Mouse (Mus musculus) liver, embryonic 14.5 days (tissue): ENCODE measurements around the gene Rapgef4. TPM values are rescaled to one million over a fixed set of nuclear protein-coding genes. Genes with fewer than 3 reads are reported as not detected.

Source experiments
- ATAC-seq: fragments of 200-750 bp; cut with Nextera tagmentation; 2 replicates; pipeline ENCODE4 v1.8.0; 2017; ENCODE audit warnings: moderate number of reproducible peaks, mild to moderate bottlenecking, moderate library complexity; ENCODE audit not compliant: insufficient read depth
- DNase-seq, 3 experiments: peaks; one replicate each; pipeline ENCODE4 v3.0.0-alpha.2; 2012 to 2013; ENCODE audit warnings: low read depth in 3 of 3, low spot score in 3 of 3
- H3K27ac ChIP-seq: fragments of 300-500 bp; sonication (generic); 2 replicates; pipeline ENCODE4 v1.5.1; 2014; ENCODE audit warnings: moderate library complexity, mild to moderate bottlenecking, control low read depth, inconsistent platforms
- H3K27me3 ChIP-seq: fragments of 300-500 bp; sonication (generic); 2 replicates; pipeline ENCODE4 v1.6.1; 2014; ENCODE audit warnings: mild to moderate bottlenecking, low read length, moderate library complexity; ENCODE audit not compliant: control insufficient read depth, insufficient read depth
- H3K36me3 ChIP-seq: fragments of 300-500 bp; sonication (generic); replicated peaks from 2 replicates; pipeline ENCODE4 v1.6.1; 2014; ENCODE audit warnings: low read depth; ENCODE audit not compliant: control insufficient read depth, insufficient read depth
- H3K4me1 ChIP-seq, 2 experiments: fragments of 200-500 bp in 1 of 2; fragments of 300-500 bp in 1 of 2; sonication (generic) in 1 of 2; replicated peaks; 2 replicates each; pipeline ENCODE4 v1.6.1; 2012 to 2014; ENCODE audit warnings: antibody characterized with exemption in 1 of 2, inconsistent platforms in 1 of 2, low read length in 1 of 2; ENCODE audit not compliant: control insufficient read depth in 2 of 2, insufficient read depth in 2 of 2
- H3K4me2 ChIP-seq: fragments of 300-500 bp; sonication (generic); 2 replicates; pipeline ENCODE4 v1.6.1; 2014; ENCODE audit warnings: low read depth, mild to moderate bottlenecking, control low read depth, moderate library complexity
- H3K4me3 ChIP-seq, 2 experiments: fragments of 200-500 bp in 1 of 2; fragments of 300-500 bp in 1 of 2; sonication (generic) in 1 of 2; 2 replicates each; pipeline ENCODE4 v1.5.1; 2012 to 2014; ENCODE audit warnings: low read depth in 2 of 2, low read length in 2 of 2, mild to moderate bottlenecking in 2 of 2, control low read depth in 1 of 2, inconsistent platforms in 1 of 2, moderate library complexity in 1 of 2; ENCODE audit not compliant: insufficient read depth in 1 of 2
- H3K9ac ChIP-seq: fragments of 300-500 bp; sonication (generic); replicated peaks from 2 replicates; pipeline ENCODE4 v1.6.1; 2014; ENCODE audit warnings: mild to moderate bottlenecking, control low read depth, moderate library complexity
- H3K9me3 ChIP-seq: fragments of 300-500 bp; sonication (generic); 2 replicates; pipeline ENCODE4 v1.6.1; 2016; ENCODE audit warnings: low read length, mixed read lengths; ENCODE audit not compliant: control insufficient read depth
- CTCF ChIP-seq: IDR thresholded peaks from 2 replicates; pipeline ENCODE4 v1.5.1; 2016; ENCODE audit warnings: antibody characterized with exemption, low read depth, control low read depth
- EP300 ChIP-seq: IDR thresholded peaks from 2 replicates; pipeline ENCODE4 v1.6.1; 2016; ENCODE audit warnings: antibody characterized with exemption, low read depth
- WGBS: fragments of 180-500 bp; shearing (Covaris S2); extraction: QIAGEN DNeasy Blood & Tissue Kit; methylation state at CpG from one replicate; pipeline ENCODE4 v1.1.7; 2014; ENCODE audit not compliant: insufficient replicate concordance; 5-methylcytosine and 5-hydroxymethylcytosine counted together
- polyA plus RNA-seq, 2 experiments: library from polyadenylated mRNA; depleted of rRNA in 1 of 2; stranded (reverse) in 1 of 2; unstranded in 1 of 2; fragments of >200 nt; fragmentation: Nextera tagmentation in 1 of 2; extraction: Ambion mirVana in 1 of 2; gene quantifications; 2 replicates each; pipeline versions ENCODE4 v1.2.1 to v1.2.3; 2012 to 2014

Rapgef4 gene
- polyA plus RNA-seq, 2 experiments = 2.2 to 4.2 TPM

DNA sequence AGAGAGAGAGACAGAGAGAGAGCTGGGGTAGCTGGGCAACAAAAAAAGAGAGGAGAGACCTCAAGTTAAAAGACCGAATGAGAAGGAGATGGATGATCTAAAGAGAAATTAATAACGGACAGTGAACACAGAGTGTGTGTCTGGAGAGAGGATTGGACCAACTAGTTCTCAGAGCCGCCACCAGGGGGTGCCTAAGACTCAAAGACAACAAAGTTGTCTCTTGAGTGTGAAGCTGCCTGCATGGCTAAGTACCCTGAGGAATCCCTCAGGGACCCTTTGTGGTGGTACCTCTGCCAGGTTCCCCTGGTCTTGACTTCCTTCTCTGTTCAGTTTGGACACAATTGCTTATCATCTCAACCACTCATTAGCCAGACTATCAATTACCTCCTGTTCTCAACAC lies 115.3 kb downstream of the Rapgef4 start:
- 12% methylated on average over 3 of the region's 3 CpGs for WGBS
- Histone ChIP-seq H3K36me3 (no peaks in the 10 kb centered on the region), H3K27me3 (no peaks in the 10 kb centered on the region), H3K9ac (no peak overlapping the region), H3K4me1 (no peaks in the 10 kb centered on the region), H3K9me3 (no peaks in the 10 kb centered on the region), H3K4me2 (no peak overlapping the region), H3K4me3 (no peak overlapping the region), H3K27ac (no peak overlapping the region)
- DNase-seq (peak in 1 of 3 experiments; percentile 11), ATAC-seq (no peak)
- no peak for TF ChIP-seq EP300
- TF ChIP-seq CTCF = peak; percentile 65

DNA sequence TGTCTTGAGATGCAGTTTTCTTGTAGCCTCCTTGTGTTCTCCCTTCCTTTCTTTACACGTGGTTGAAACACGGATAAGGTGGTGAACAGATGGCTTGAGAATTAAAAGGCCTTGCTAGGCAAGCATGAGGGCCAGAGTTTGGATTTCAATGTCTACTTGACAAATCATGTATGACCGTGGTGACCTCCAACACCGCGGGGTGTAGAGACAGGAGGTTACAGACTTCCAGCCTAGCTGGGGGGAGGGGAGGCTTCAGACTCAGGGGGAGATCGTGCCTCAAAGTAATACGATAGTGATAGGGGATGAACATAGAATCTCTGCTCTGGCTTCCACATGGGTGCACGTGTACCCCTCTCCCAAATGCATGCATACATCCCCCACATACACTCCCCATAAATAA lies 117.3 kb downstream of the Rapgef4 start:
- Histone ChIP-seq H3K36me3 (no peaks in the 10 kb centered on the region), H3K4me3 (no peak overlapping the region), H3K9ac (no peak overlapping the region), H3K9me3 (no peaks in the 10 kb centered on the region), H3K4me1 (no peaks in the 10 kb centered on the region), H3K27me3 (no peaks in the 10 kb centered on the region), H3K27ac (no peak overlapping the region), H3K4me2 (no peak overlapping the region)
- ATAC-seq (no peak), DNase-seq (no peak)
- WGBS = 71% methylated on average over 8 of the region's 8 CpGs
- TF ChIP-seq EP300 = no peak
- TF ChIP-seq CTCF = no peak

GRCm38 (mm10) chr2:72104604-72105003 lies 123.6 kb downstream of the Rapgef4 start:
- H3K9ac ChIP-seq = no peak overlapping the region
- H3K27ac ChIP-seq = no peak overlapping the region
- H3K9me3 ChIP-seq = no peaks in the 10 kb centered on the region
- 44% methylated on average over 8 of the region's 8 CpGs for WGBS
- no peaks in the 10 kb centered on the region for H3K27me3 ChIP-seq
- no peaks in the 10 kb centered on the region for H3K36me3 ChIP-seq
- DNase-seq (no peak), ATAC-seq (no peak)
- no peak overlapping the region for H3K4me3 ChIP-seq
- no peak for TF ChIP-seq EP300
- TF ChIP-seq CTCF = no peak
- H3K4me1 ChIP-seq = no peaks in the 10 kb centered on the region
- H3K4me2 ChIP-seq = no peak overlapping the region

DNA sequence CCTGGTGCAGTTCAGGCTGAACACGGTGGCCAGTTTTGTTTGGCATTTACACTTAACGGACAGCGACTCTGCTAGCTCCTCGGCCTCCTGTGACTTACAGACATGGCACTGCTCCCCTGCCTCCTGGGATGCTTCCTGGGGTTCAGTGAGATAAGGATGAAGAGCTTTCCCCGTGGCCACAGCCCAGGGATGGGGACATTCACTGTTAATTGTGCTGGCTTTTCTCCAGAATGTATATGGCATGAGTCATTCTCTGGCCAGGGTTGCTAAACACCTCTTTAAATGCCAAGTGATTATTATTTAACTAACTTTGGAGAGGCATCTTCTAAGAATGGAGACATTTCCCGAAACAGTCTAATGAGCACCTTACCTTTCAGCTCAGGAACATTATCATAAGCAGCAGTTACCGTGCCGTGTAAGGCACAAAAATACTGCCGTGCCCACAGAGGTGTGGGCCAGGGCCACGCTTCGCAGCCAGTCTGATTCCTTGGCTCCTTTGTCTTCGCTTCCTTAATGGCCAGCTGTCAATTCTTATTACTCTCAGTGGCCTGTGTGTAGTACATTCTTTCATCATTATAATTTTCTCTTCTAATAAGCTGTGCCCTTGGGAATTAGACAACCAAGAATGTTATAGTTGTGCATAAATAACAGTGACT lies 126.6 kb downstream of the Rapgef4 start:
- DNase-seq (no peak), ATAC-seq (no peak)
- H3K4me3 ChIP-seq = no peak overlapping the region
- no peak overlapping the region for H3K27ac ChIP-seq
- H3K9me3 ChIP-seq = no peaks in the 10 kb centered on the region
- no peak overlapping the region for H3K9ac ChIP-seq
- H3K36me3 ChIP-seq = no peaks in the 10 kb centered on the region
- H3K4me1 ChIP-seq = no peaks in the 10 kb centered on the region
- H3K4me2 ChIP-seq = no peak overlapping the region
- WGBS = 66% methylated on average over 12 of the region's 12 CpGs
- TF ChIP-seq EP300 (no peak), CTCF (no peak)
- H3K27me3 ChIP-seq = no peaks in the 10 kb centered on the region

DNA sequence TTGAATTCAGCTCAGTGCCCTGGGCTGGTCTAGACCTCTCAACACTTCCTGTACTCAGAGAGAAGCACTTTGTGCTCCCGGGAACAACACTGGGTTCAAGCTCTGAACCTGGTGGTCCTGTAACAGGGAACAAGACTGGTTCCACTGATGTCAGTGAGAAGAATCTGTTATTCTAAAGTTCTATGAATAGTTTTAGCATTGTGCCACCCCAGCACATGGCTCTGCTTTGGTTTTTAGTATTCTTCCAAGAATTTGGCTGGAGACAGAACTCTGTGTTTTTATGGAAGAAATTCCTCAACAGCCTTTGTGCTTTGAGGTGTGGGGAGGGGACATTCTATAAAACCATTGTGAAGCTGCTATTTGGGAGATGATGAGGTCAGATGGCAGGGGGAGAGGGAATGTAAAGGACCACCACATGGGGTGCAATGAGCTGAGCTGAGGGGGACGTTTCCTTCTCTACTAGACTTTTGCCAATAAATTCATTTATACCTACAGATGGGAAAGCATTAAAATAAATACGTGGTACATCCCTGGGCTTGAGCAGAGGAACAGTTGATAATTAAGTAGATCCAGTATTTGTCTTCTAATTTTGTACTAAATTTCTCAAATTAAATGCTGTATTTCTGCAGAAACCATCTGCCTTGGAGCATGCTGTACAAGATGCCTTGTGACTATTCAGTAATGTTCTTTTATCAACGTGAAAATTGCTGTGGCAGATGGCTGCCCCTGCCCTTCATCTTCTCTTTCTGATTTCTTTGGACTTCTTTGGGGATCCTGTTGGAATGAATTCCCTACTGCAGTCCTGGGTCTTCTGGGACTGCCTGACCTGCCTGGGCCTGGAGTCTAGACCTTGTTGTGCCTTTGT lies 127.6 kb downstream of the Rapgef4 start:
- Histone ChIP-seq H3K4me2 (no peak overlapping the region), H3K36me3 (no peaks in the 10 kb centered on the region), H3K4me1 (no peaks in the 10 kb centered on the region), H3K27me3 (no peaks in the 10 kb centered on the region), H3K4me3 (no peak overlapping the region), H3K9ac (no peak overlapping the region), H3K27ac (no peak overlapping the region), H3K9me3 (no peaks in the 10 kb centered on the region)
- ATAC-seq (no peak), DNase-seq (no peak)
- WGBS = 54% methylated on average over 4 of the region's 4 CpGs
- TF ChIP-seq EP300 (no peak), CTCF (no peak)
